Mouse (Mus musculus) brain, embryonic 14.5 days (tissue): ENCODE data around the gene Xylt1. TPM values are rescaled to one million over a fixed set of nuclear protein-coding genes. Genes with fewer than 3 reads are reported as not detected.

ENCODE experiments used
- DNase-seq: peaks from one replicate; pipeline ENCODE4 v3.0.0-alpha.2; 2011; ENCODE audit warnings: low read depth
- CTCF ChIP-seq: fragments of 200-500 bp; IDR thresholded peaks from 2 replicates; pipeline ENCODE4 v1.5.1; 2012; ENCODE audit warnings: inconsistent platforms, mild to moderate bottlenecking, moderate library complexity, borderline replicate concordance; ENCODE audit not compliant: insufficient read depth, insufficient read length; ENCODE audit errors: extremely low read depth
- POLR2A ChIP-seq: fragments of 200-500 bp; IDR thresholded peaks from 2 replicates; pipeline ENCODE4 v1.6.1; 2012; ENCODE audit warnings: mild to moderate bottlenecking, inconsistent platforms, borderline replicate concordance; ENCODE audit not compliant: poor library complexity, insufficient read depth, insufficient read length, severe bottlenecking; ENCODE audit errors: extremely low read depth
- polyA plus RNA-seq: library from polyadenylated mRNA; depleted of rRNA; stranded (reverse); fragments of >200 nt; gene quantifications from 2 replicates; pipeline ENCODE4 v1.2.3, GENCODE M21; 2012

Gene Xylt1
- polyA plus RNA-seq, 1 experiment = 8.2 TPM

- TF ChIP-seq POLR2A (no peak), CTCF (no peak)
- peak; percentile 52 for DNase-seq
These were observed 249.9 kb downstream of the Xylt1 start for GRCm38 (mm10) chr7:117630657-117631056.

GRCm38 (mm10) chr7:117635584-117635983 lies 254.8 kb downstream of the Xylt1 start:
- TF ChIP-seq CTCF = no peak
- no peak for TF ChIP-seq POLR2A
- no peak for DNase-seq

- TF ChIP-seq CTCF (no peak), POLR2A (no peak)
- DNase-seq = no peak
These were observed 255.9 kb downstream of the Xylt1 start for GRCm38 (mm10) chr7:117636713-117637112.

- no peak for DNase-seq
- TF ChIP-seq POLR2A (no peak), CTCF (no peak)
These were observed 257.2 kb downstream of the Xylt1 start for GRCm38 (mm10) chr7:117637997-117638396.

- DNase-seq = no peak
- TF ChIP-seq POLR2A (no peak), CTCF (no peak)
These were observed 271.9 kb downstream of the Xylt1 start for GRCm38 (mm10) chr7:117652637-117653036.

- TF ChIP-seq POLR2A = no peak
- no peak for TF ChIP-seq CTCF
- DNase-seq = no peak
These were observed 275.0 kb downstream of the Xylt1 start for GRCm38 (mm10) chr7:117655732-117656131.

GRCm38 (mm10) chr7:117658180-117658579 lies 277.4 kb downstream of the Xylt1 start:
- no peak for DNase-seq
- TF ChIP-seq CTCF = no peak

- TF ChIP-seq CTCF (no peak), POLR2A (no peak)
- DNase-seq = no peak
These were observed 278.0 kb downstream of the Xylt1 start for GRCm38 (mm10) chr7:117658739-117659138.

- TF ChIP-seq CTCF = no peak
- no peak for TF ChIP-seq POLR2A
- no peak for DNase-seq
These were observed 286.5 kb downstream of the Xylt1 start for GRCm38 (mm10) chr7:117667286-117667685.

GRCm38 (mm10) chr7:117668226-117668625 lies 287.4 kb downstream of the Xylt1 start:
- no peak for TF ChIP-seq POLR2A
- TF ChIP-seq CTCF = no peak
- peak; percentile 43 for DNase-seq

- peak; percentile 28 for DNase-seq
- no peak for TF ChIP-seq CTCF
- TF ChIP-seq POLR2A = no peak
These were observed 291.4 kb downstream of the Xylt1 start for GRCm38 (mm10) chr7:117672121-117672591.

- peak; percentile 95 for DNase-seq
- TF ChIP-seq CTCF (no peak), POLR2A (no peak)
These were observed 305.6 kb downstream of the Xylt1 start for GRCm38 (mm10) chr7:117686120-117686996.

- no peak for DNase-seq
- no peak for TF ChIP-seq POLR2A
- no peak for TF ChIP-seq CTCF
These were observed 306.2 kb downstream of the Xylt1 start for GRCm38 (mm10) chr7:117686997-117687302.
